Mouse (Mus musculus): ENCODE data around the gene Ccl1.

DNA sequence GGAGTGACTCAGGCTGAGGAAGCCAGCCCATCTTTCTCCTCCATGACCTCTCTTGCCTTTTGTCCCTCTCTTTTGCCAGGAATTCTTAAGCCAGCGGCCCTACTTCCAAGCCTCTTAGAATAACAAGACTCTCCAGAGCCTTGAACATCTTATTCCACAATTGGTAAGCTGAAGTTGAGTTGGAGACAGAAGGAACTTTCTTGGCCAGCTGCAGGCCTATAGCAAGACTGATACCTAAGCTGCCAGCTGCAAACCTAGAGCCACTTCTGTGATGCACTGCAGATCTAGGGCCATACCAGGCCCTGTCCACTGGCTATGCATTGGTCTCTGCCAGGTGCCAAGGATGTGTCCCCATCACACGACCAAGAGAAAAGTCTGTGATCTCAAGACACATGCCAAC is 132.0 kb downstream of the Ccl1 start:
- TF ChIP-seq CTCF (IDR thresholded peaks at IDR 0.05; ENCODE audit: low read depth) (no peak), EP300 (IDR thresholded peaks at IDR 0.05; ENCODE audit: low read depth) (no peak)

All from liver, postnatal 0 days (tissue).